Mouse (Mus musculus): Measurements from ENCODE around the gene Amh. TPM values are rescaled to one million over a fixed set of nuclear protein-coding genes. Genes with fewer than 3 reads are reported as not detected.

Amh gene
- polyA plus RNA-seq, 1 experiment, result 0.43 TPM

DNA sequence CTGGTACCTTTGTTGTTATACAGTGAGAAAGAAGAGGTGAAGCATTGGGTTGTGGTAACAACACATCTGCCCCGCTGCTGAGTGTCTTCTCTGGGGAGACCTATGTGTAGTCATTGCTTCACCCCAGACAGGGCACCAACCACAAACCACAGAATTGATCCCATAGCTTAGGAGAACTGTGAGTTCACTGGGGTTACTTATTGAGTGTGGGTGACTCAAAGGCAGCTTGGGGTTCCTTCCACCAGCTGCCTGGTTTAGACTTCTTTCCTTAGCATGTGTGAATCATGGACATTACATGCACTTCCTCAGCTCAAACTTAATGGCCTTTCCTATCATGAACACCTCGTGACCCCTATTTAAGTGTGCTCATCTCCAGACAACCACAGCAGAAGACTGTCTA, 41.5 kb upstream of the Amh start:
- Histone ChIP-seq H3K4me3 (replicated peaks) (no peak overlapping the region), H3K4me1 (ENCODE audit: control insufficient read depth) (peaks cover 51% of the 10 kb centered on the region), H3K36me3 (ENCODE audit: control insufficient read depth) (peaks cover 87% of the 10 kb centered on the region), H3K27me3 (ENCODE audit: control insufficient read depth) (no peaks in the 10 kb centered on the region), H3K9me3 (ENCODE audit: control insufficient read depth, low read length) (no peaks in the 10 kb centered on the region)
- TF ChIP-seq TAL1 (IDR thresholded peaks at IDR 0.05; ENCODE audit: low read length) (no peak), GATA1 (IDR thresholded peaks at IDR 0.05; ENCODE audit: low read length) (no peak)

- Histone ChIP-seq H3K4me3 (replicated peaks) (no peak overlapping the region), H3K27me3 (ENCODE audit: control insufficient read depth) (no peaks in the 10 kb centered on the region), H3K36me3 (ENCODE audit: control insufficient read depth) (peaks cover 91% of the 10 kb centered on the region), H3K4me1 (ENCODE audit: control insufficient read depth) (peaks cover 43% of the 10 kb centered on the region), H3K9me3 (ENCODE audit: control insufficient read depth, low read length) (no peaks in the 10 kb centered on the region)
- TF ChIP-seq GATA1 (IDR thresholded peaks at IDR 0.05; ENCODE audit: low read length), result no peak
- no peak for TF ChIP-seq TAL1 (IDR thresholded peaks at IDR 0.05; ENCODE audit: low read length)
These were observed 39.3 kb upstream of the Amh start for GRCm38 (mm10) chr10:80765746-80766145.

DNA sequence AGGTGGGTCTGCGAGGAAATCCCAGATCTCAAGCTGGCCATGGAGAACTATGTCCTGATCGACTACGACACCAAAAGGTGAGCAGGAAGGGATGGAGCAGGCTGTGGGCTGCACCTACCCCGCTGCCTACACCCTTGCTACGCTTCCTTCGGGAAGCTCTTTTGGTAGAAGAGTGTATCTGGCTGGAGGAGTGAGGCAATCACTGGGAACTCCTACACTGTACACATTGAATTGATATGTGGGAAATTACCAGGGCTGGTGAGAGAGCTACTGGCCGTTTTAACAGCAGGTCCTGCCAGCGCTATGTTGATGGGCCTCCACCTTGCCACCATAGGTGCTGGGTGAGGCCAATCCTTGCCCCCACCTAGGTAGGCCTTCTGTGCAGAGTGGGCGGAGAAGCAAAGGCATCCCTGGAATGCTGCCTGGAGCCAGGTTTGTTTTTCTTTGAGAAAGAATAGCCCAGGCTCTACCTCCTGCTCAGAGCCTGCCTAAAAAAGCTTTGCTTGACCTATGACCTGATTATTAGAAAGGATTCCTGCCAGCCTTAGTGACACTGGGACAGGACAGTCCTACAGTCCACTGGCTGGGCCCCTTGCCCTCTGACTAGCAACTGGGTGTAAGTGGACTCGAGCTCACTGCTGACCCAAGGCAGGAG, 38.8 kb upstream of the Amh start:
- H3K4me1 ChIP-seq (ENCODE audit: control insufficient read depth), result peaks cover 38% of the 10 kb centered on the region
- TF ChIP-seq GATA1 (IDR thresholded peaks at IDR 0.05; ENCODE audit: low read length), result no peak
- TF ChIP-seq TAL1 (IDR thresholded peaks at IDR 0.05; ENCODE audit: low read length), result no peak
- no peaks in the 10 kb centered on the region for H3K27me3 ChIP-seq (ENCODE audit: control insufficient read depth)
- peaks cover 92% of the 10 kb centered on the region for H3K36me3 ChIP-seq (ENCODE audit: control insufficient read depth)
- H3K4me3 ChIP-seq (replicated peaks), result no peak overlapping the region
- no peaks in the 10 kb centered on the region for H3K9me3 ChIP-seq (ENCODE audit: control insufficient read depth, low read length)

GRCm38 (mm10) chr10:80768365-80768764, 36.7 kb upstream of the Amh start:
- H3K36me3 ChIP-seq (ENCODE audit: control insufficient read depth), result peaks cover 98% of the 10 kb centered on the region
- TF ChIP-seq TAL1 (IDR thresholded peaks at IDR 0.05; ENCODE audit: low read length) (no peak), GATA1 (IDR thresholded peaks at IDR 0.05; ENCODE audit: low read length) (no peak)
- H3K9me3 ChIP-seq (ENCODE audit: control insufficient read depth, low read length), result no peaks in the 10 kb centered on the region
- H3K27me3 ChIP-seq (ENCODE audit: control insufficient read depth), result no peaks in the 10 kb centered on the region
- no peak overlapping the region for H3K4me3 ChIP-seq (replicated peaks)
- H3K4me1 ChIP-seq (ENCODE audit: control insufficient read depth), result peaks cover 37% of the 10 kb centered on the region

- Histone ChIP-seq H3K36me3 (ENCODE audit: control insufficient read depth) (peaks cover 100% of the 10 kb centered on the region), H3K4me3 (replicated peaks) (no peak overlapping the region), H3K27me3 (ENCODE audit: control insufficient read depth) (no peaks in the 10 kb centered on the region), H3K4me1 (ENCODE audit: control insufficient read depth) (peaks cover 40% of the 10 kb centered on the region), H3K9me3 (ENCODE audit: control insufficient read depth, low read length) (no peaks in the 10 kb centered on the region)
- TF ChIP-seq TAL1 (IDR thresholded peaks at IDR 0.05; ENCODE audit: low read length), result no peak
- no peak for TF ChIP-seq GATA1 (IDR thresholded peaks at IDR 0.05; ENCODE audit: low read length)
These were observed 31.2 kb upstream of the Amh start for GRCm38 (mm10) chr10:80773816-80774215.

DNA sequence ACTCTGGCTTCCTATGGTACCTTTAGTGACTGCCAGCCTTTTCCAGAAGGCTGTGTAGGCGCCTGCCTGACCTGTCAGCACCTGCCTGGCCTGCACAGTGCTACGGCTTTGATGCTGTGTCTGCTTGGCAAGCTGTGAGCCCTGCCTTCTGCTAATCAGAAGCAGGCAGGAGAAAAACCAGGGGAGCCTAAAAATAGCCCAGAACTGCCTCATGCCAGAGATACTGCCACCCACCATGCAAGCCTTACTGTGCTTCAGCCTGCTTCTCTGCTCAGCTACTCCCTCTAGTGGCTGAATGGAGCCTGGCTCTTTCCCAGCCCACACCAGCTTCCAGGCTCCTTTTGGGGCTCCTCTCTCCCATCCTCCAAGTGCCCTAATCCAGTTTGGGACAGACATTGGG, 30.5 kb upstream of the Amh start:
- no peak for TF ChIP-seq GATA1 (IDR thresholded peaks at IDR 0.05; ENCODE audit: low read length)
- no peak for TF ChIP-seq TAL1 (IDR thresholded peaks at IDR 0.05; ENCODE audit: low read length)
- no peaks in the 10 kb centered on the region for H3K9me3 ChIP-seq (ENCODE audit: control insufficient read depth, low read length)
- peaks cover 100% of the 10 kb centered on the region for H3K36me3 ChIP-seq (ENCODE audit: control insufficient read depth)
- H3K27me3 ChIP-seq (ENCODE audit: control insufficient read depth), result no peaks in the 10 kb centered on the region
- H3K4me3 ChIP-seq (replicated peaks), result no peak overlapping the region
- peaks cover 37% of the 10 kb centered on the region for H3K4me1 ChIP-seq (ENCODE audit: control insufficient read depth)

DNA sequence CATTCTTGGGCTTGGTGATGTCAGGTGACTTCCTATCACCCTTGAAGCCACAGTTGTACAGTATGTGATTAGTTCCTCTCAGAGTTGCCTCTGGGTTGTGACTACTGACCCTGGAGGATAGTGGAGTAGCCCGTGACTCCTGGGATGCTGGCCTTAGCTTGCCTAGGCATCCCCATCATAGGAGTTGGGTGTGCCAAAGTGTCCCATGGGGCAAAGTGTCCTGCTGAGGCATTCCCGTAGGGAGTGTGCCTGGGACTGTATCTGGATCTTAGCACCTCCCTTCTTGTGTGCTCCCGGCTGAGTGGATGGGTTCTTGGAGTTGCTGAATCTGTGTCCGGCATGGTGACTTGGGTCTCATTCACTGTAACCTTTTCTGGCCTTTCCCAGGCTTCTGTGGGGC, 30.1 kb upstream of the Amh start:
- H3K4me1 ChIP-seq (ENCODE audit: control insufficient read depth), result peaks cover 33% of the 10 kb centered on the region
- no peak overlapping the region for H3K4me3 ChIP-seq (replicated peaks)
- H3K9me3 ChIP-seq (ENCODE audit: control insufficient read depth, low read length), result no peaks in the 10 kb centered on the region
- no peak for TF ChIP-seq TAL1 (IDR thresholded peaks at IDR 0.05; ENCODE audit: low read length)
- H3K27me3 ChIP-seq (ENCODE audit: control insufficient read depth), result no peaks in the 10 kb centered on the region
- H3K36me3 ChIP-seq (ENCODE audit: control insufficient read depth), result peaks cover 100% of the 10 kb centered on the region

- peaks cover 28% of the 10 kb centered on the region for H3K4me1 ChIP-seq (ENCODE audit: control insufficient read depth)
- no peaks in the 10 kb centered on the region for H3K9me3 ChIP-seq (ENCODE audit: control insufficient read depth, low read length)
- peaks cover 100% of the 10 kb centered on the region for H3K36me3 ChIP-seq (ENCODE audit: control insufficient read depth)
- TF ChIP-seq GATA1 (IDR thresholded peaks at IDR 0.05; ENCODE audit: low read length) (no peak), TAL1 (IDR thresholded peaks at IDR 0.05; ENCODE audit: low read length) (no peak)
- H3K27me3 ChIP-seq (ENCODE audit: control insufficient read depth), result no peaks in the 10 kb centered on the region
- no peak overlapping the region for H3K4me3 ChIP-seq (replicated peaks)
These were observed 29.3 kb upstream of the Amh start for GRCm38 (mm10) chr10:80775731-80776130.

DNA sequence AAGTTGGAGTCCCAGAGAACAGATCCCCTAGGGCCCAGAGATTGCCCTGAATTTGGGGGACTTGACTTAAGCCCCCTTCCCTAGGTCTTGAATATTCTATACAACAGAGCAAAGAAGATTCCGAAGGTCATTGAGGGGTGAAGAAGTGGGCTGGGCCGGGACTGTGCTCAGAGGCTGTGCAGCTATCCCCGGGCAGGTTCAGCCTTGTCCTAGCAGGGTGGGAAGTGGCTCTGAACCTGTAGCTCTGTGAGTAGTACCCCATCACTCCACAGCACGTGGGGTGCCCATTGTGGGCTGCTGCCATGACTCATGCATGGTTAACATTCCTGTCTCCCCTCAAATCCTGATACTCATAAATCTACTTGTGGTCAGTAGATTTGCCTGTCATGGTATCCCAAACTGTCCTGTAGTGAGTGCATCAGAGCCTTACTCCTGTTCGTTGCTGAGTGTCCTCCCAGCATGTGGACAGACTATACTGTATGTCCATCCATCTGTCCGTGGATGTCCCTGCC, 28.6 kb upstream of the Amh start:
- no peak overlapping the region for H3K4me3 ChIP-seq (replicated peaks)
- peaks cover 100% of the 10 kb centered on the region for H3K36me3 ChIP-seq (ENCODE audit: control insufficient read depth)
- H3K9me3 ChIP-seq (ENCODE audit: control insufficient read depth, low read length), result no peaks in the 10 kb centered on the region
- TF ChIP-seq GATA1 (IDR thresholded peaks at IDR 0.05; ENCODE audit: low read length) (no peak), TAL1 (IDR thresholded peaks at IDR 0.05; ENCODE audit: low read length) (no peak)
- H3K4me1 ChIP-seq (ENCODE audit: control insufficient read depth), result peaks cover 28% of the 10 kb centered on the region
- H3K27me3 ChIP-seq (ENCODE audit: control insufficient read depth), result no peaks in the 10 kb centered on the region

GRCm38 (mm10) chr10:80777123-80777522, 27.9 kb upstream of the Amh start:
- Histone ChIP-seq H3K4me3 (replicated peaks) (no peak overlapping the region), H3K4me1 (ENCODE audit: control insufficient read depth) (peaks cover 28% of the 10 kb centered on the region), H3K27me3 (ENCODE audit: control insufficient read depth) (no peaks in the 10 kb centered on the region), H3K9me3 (ENCODE audit: control insufficient read depth, low read length) (no peaks in the 10 kb centered on the region), H3K36me3 (ENCODE audit: control insufficient read depth) (peaks cover 100% of the 10 kb centered on the region)
- TF ChIP-seq TAL1 (IDR thresholded peaks at IDR 0.05; ENCODE audit: low read length) (no peak), GATA1 (IDR thresholded peaks at IDR 0.05; ENCODE audit: low read length) (no peak)

All from erythroblast, embryonic 14.5 days (primary cell).